7 mouse cellular contexts compared by ENCODE assay signal in the genomic region with DNA sequence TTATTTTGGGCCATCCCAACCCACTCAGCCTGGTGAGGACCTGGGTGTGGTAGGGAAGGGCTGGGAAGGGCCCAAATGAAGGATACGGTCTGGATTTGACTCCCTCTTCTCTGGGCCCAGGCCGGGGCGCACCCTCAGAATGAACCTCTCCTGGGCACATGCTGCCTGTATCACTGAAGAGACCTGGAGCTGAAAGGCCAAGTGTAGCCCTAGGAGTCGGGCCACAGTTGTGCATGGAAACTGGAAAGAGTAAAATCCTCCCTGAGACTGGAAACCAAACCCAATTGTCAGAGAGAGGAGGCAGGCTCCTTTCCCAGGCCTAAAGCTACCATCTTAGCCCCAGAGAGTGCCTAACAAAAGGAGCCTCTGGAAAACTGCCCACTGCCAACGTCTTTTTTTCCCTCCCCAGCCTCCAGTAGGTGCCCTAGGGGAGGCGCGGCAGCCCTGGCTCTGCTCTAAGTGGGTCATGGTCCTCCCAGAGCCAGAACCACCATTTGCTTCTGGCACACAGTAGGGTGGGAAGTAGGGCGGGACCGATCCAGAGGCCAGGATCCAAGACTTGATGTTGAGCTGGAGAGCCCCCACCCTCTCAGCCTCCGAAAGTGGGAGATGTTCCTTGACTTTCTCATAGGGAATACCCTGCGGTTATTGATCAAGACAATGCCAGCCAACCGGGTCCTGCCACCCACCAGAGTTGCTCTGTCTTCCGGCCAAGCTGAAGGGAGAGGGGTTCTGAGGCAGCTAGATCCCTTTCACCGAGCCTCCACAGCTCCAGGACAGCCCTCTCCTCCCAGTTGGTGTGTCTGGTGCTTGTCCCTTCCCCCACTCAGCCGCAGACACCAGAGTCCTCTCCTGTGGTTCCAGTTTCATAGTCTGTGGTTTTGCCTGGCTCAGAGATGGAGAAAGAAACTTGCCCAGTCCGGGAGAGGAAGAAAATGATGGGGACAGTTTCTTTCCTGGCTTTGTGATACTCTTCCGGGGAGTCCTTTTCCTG. TPM values are rescaled to one million over a fixed set of nuclear protein-coding genes. Genes with fewer than 3 reads are reported as not detected.
A peak's percentile ranks its signal among the peaks of the same experiment; 100 is the strongest.
DNase-seq lines count a peak whose midpoint lies in the region; ATAC-seq lines count a peak whose summit lies in the region.

No protein-coding gene starts in this region.

- 18% methylated on average over 17 of the region's 17 CpGs for WGBS in lung, embryonic 15.5 days
- 34% methylated on average over 17 of the region's 17 CpGs for WGBS in limb, embryonic 12.5 days

- H3K4me2 ChIP-seq in lung, embryonic 15.5 days = peak overlapping the region; percentile 77
- H3K4me2 ChIP-seq in limb, embryonic 12.5 days = peak overlapping the region; percentile 95

- H3K36me3 ChIP-seq in lung, embryonic 15.5 days = peaks cover 33% of the 10 kb centered on the region
- H3K36me3 ChIP-seq in limb, embryonic 12.5 days = peaks cover 55% of the 10 kb centered on the region

- DNase-seq in lung, postnatal 14 days = no peak
- DNase-seq in thymus, postnatal 14 days = no peak

- H3K27ac ChIP-seq in lung, embryonic 15.5 days = peak overlapping the region; percentile 99
- peak overlapping the region; percentile 43 for H3K27ac ChIP-seq in brown adipose tissue, adult 24 weeks (replicated peaks; ENCODE audit: low read depth, low read length)
- peak overlapping the region; percentile 98 for H3K27ac ChIP-seq in limb, embryonic 12.5 days

- peak overlapping the region; percentile 85 for H3K4me3 ChIP-seq in lung, embryonic 15.5 days
- peak overlapping the region; percentile 75 for H3K4me3 ChIP-seq in brown adipose tissue, adult 24 weeks (ENCODE audit: insufficient read depth, low read depth, low read length)
- H3K4me3 ChIP-seq in limb, embryonic 12.5 days (replicated peaks) = peak overlapping the region; percentile 88

- H3K4me1 ChIP-seq in lung, embryonic 15.5 days = peaks cover 58% of the 10 kb centered on the region
- H3K4me1 ChIP-seq in brown adipose tissue, adult 24 weeks (ENCODE audit: control insufficient read depth, insufficient read depth, insufficient read length, low read length) = peaks cover 6% of the 10 kb centered on the region
- peaks cover 42% of the 10 kb centered on the region for H3K4me1 ChIP-seq in limb, embryonic 12.5 days (replicated peaks)

- 0 out of 2 replicates have a peak, but pooled peaks have one; percentile 12 for ATAC-seq in lung, embryonic 15.5 days (ENCODE audit: borderline replicate concordance, extremely low read depth, low FRiP score, low TSS enrichment)
- ATAC-seq in granulocyte monocyte progenitor cell, adult 5-6 weeks (replicated peaks; ENCODE audit: poor library complexity, severe bottlenecking) = peak; percentile 91
- ATAC-seq in limb, embryonic 12.5 days (ENCODE audit: insufficient number of reproducible peaks, insufficient read depth, low FRiP score, low TSS enrichment, low read depth) = peak; percentile 14; the same call in 1 of the 2 replicates
- ATAC-seq in monocyte, adult 5-6 weeks (replicated peaks; ENCODE audit: insufficient number of reproducible peaks, low FRiP score, low TSS enrichment, poor library complexity, severe bottlenecking) = peak; percentile 48; the same call in 1 of the 2 replicates

- peak overlapping the region; percentile 97 for H3K9ac ChIP-seq in lung, embryonic 15.5 days
- peak overlapping the region; percentile 99 for H3K9ac ChIP-seq in limb, embryonic 12.5 days (replicated peaks)

- H3K27me3 ChIP-seq in lung, embryonic 15.5 days = no peaks in the 10 kb centered on the region
- H3K27me3 ChIP-seq in limb, embryonic 12.5 days = no peaks in the 10 kb centered on the region

- H3K9me3 ChIP-seq in lung, embryonic 15.5 days = no peaks in the 10 kb centered on the region
- no peaks in the 10 kb centered on the region for H3K9me3 ChIP-seq in limb, embryonic 12.5 days

RNA-seq across cellular contexts. Expression of a gene that starts 1.7 kb away (rescaled TPM):
- polyA plus RNA-seq in lung, embryonic 15.5 days (2015; fragmentation: Nextera tagmentation; extraction: Ambion mirVana) = 180 and 182 TPM in 2 replicates
- polyA plus RNA-seq in brown adipose tissue, adult 24 weeks (2012; ENCODE audit: insufficient read depth, insufficient read length, missing spikeins) = 10.8 and 10.9 TPM in 2 replicates
- total RNA-seq in granulocyte monocyte progenitor cell, adult 5-6 weeks (2014; fragmentation: Nextera tagmentation) = not detected in 2 replicates
- not detected in 2 replicates for total RNA-seq in granulocyte monocyte progenitor cell, adult 5-6 weeks (2017)
- polyA plus RNA-seq in limb, embryonic 12.5 days (2016; fragmentation: Nextera tagmentation; extraction: Ambion mirVana) = 149 and 176 TPM in 2 replicates
- total RNA-seq in monocyte, adult 5-6 weeks (2017) = 0.78 to 0.96 TPM in 2 of 3 replicates, not detected in the other

RNA-seq across cellular contexts. Expression of a gene that starts 6.4 kb away (rescaled TPM):
- 268 and 271 TPM in 2 replicates for polyA plus RNA-seq in lung, embryonic 15.5 days (2015; fragmentation: Nextera tagmentation; extraction: Ambion mirVana)
- polyA plus RNA-seq in brown adipose tissue, adult 24 weeks (2012; ENCODE audit: insufficient read depth, insufficient read length, missing spikeins) = 145 and 148 TPM in 2 replicates
- 63.7 and 100 TPM in 2 replicates for total RNA-seq in granulocyte monocyte progenitor cell, adult 5-6 weeks (2014; fragmentation: Nextera tagmentation)
- 34.0 and 40.1 TPM in 2 replicates for total RNA-seq in granulocyte monocyte progenitor cell, adult 5-6 weeks (2017)
- polyA plus RNA-seq in limb, embryonic 12.5 days (2016; fragmentation: Nextera tagmentation; extraction: Ambion mirVana) = 259 and 277 TPM in 2 replicates
- 49.3 to 72.4 TPM (median 52.8 TPM) in 3 replicates for total RNA-seq in monocyte, adult 5-6 weeks (2017)

RNA-seq across cellular contexts. Expression of a gene that starts 15.6 kb away (rescaled TPM):
- 10.7 and 11.9 TPM in 2 replicates for polyA plus RNA-seq in lung, embryonic 15.5 days (2015; fragmentation: Nextera tagmentation; extraction: Ambion mirVana)
- 0.52 and 1.8 TPM in 2 replicates for polyA plus RNA-seq in brown adipose tissue, adult 24 weeks (2012; ENCODE audit: insufficient read depth, insufficient read length, missing spikeins)
- total RNA-seq in granulocyte monocyte progenitor cell, adult 5-6 weeks (2014; fragmentation: Nextera tagmentation) = 10.3 and 10.7 TPM in 2 replicates
- 3.0 and 3.1 TPM in 2 replicates for total RNA-seq in granulocyte monocyte progenitor cell, adult 5-6 weeks (2017)
- 3.3 and 5.1 TPM in 2 replicates for polyA plus RNA-seq in limb, embryonic 12.5 days (2016; fragmentation: Nextera tagmentation; extraction: Ambion mirVana)
- 11.3 to 16.7 TPM (median 13.6 TPM) in 3 replicates for total RNA-seq in monocyte, adult 5-6 weeks (2017)

RNA-seq across cellular contexts. Expression of a gene that starts 30.8 kb away (rescaled TPM):
- polyA plus RNA-seq in lung, embryonic 15.5 days (2015; fragmentation: Nextera tagmentation; extraction: Ambion mirVana) = 51.5 and 57.5 TPM in 2 replicates
- 36.5 and 53.8 TPM in 2 replicates for polyA plus RNA-seq in brown adipose tissue, adult 24 weeks (2012; ENCODE audit: insufficient read depth, insufficient read length, missing spikeins)
- 37.3 and 41.5 TPM in 2 replicates for total RNA-seq in granulocyte monocyte progenitor cell, adult 5-6 weeks (2014; fragmentation: Nextera tagmentation)
- total RNA-seq in granulocyte monocyte progenitor cell, adult 5-6 weeks (2017) = 20.0 and 23.7 TPM in 2 replicates
- 28.3 and 28.7 TPM in 2 replicates for polyA plus RNA-seq in limb, embryonic 12.5 days (2016; fragmentation: Nextera tagmentation; extraction: Ambion mirVana)
- 49.1 to 94.7 TPM (median 53.7 TPM) in 3 replicates for total RNA-seq in monocyte, adult 5-6 weeks (2017)

RNA-seq across cellular contexts. Expression of a gene that starts 42.8 kb away (rescaled TPM):
- 14.6 and 16.2 TPM in 2 replicates for polyA plus RNA-seq in lung, embryonic 15.5 days (2015; fragmentation: Nextera tagmentation; extraction: Ambion mirVana)
- polyA plus RNA-seq in brown adipose tissue, adult 24 weeks (2012; ENCODE audit: insufficient read depth, insufficient read length, missing spikeins) = not detected in 2 replicates
- total RNA-seq in granulocyte monocyte progenitor cell, adult 5-6 weeks (2014; fragmentation: Nextera tagmentation) = not detected in 2 replicates
- total RNA-seq in granulocyte monocyte progenitor cell, adult 5-6 weeks (2017) = not detected in 2 replicates
- polyA plus RNA-seq in limb, embryonic 12.5 days (2016; fragmentation: Nextera tagmentation; extraction: Ambion mirVana) = 4.3 and 5.0 TPM in 2 replicates
- 0.68 TPM in 1 of 3 replicates, not detected in the others for total RNA-seq in monocyte, adult 5-6 weeks (2017)

Comparison
In these comparisons a context has a peak if more than half of its experiments do, and no peak if none do; other contexts are left out.
1. ATAC-seq: peak in every context shown above with its lines; median percentile 91 in granulocyte monocyte progenitor cell, adult 5-6 weeks; 48 in monocyte, adult 5-6 weeks; 14 in limb, embryonic 12.5 days; 12 in lung, embryonic 15.5 days.
2. H3K27ac ChIP-seq: peak in every context shown above with its lines; median percentile 99 in lung, embryonic 15.5 days; 98 in limb, embryonic 12.5 days; 43 in brown adipose tissue, adult 24 weeks.
3. RNA of a gene that starts 1.7 kb away (polyA plus RNA-seq): 180 to 182 TPM in lung, embryonic 15.5 days and 149 to 176 TPM in limb, embryonic 12.5 days; 10.8 to 10.9 TPM in brown adipose tissue, adult 24 weeks; every median in the first group is over 10 times any median in the second.
4. Peak in every context shown above with its lines, with median percentiles within 50 percentile points of each other: H3K4me3 ChIP-seq.